Mouse (Mus musculus): Measurements from ENCODE around the gene Clec12a.

DNA sequence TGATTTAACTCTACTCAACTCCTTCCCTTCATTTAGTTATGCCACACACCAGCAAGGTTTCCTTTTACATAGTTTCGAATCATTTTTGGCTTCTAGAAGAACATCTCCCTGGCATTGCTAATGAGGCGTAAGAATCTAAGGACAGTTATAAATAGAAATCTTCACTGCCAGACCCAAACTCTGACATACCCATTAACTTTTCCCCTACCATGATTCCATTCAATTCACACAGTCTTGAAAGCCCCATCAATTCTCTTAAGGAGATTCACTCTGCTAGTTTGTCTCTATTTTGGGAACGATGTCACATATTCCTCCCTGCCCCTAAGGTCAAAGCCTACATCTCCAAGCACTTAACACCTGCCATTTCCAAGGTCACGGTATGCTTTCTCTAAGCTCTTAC lies 42.5 kb downstream of the Clec12a start:
- TF ChIP-seq TAL1 (IDR thresholded peaks at IDR 0.05; ENCODE audit: low read length) (no peak), GATA1 (IDR thresholded peaks at IDR 0.05; ENCODE audit: low read length) (no peak)

All from erythroblast, embryonic 14.5 days (primary cell).